Mouse (Mus musculus) testis, postnatal 14 days (tissue): ENCODE data around the gene Pcyt1b.

Source experiments
- DNase-seq: peaks from one replicate; pipeline ENCODE4 v3.0.0; 2021; ENCODE audit warnings: low spot score

The Pcyt1b gene

DNA sequence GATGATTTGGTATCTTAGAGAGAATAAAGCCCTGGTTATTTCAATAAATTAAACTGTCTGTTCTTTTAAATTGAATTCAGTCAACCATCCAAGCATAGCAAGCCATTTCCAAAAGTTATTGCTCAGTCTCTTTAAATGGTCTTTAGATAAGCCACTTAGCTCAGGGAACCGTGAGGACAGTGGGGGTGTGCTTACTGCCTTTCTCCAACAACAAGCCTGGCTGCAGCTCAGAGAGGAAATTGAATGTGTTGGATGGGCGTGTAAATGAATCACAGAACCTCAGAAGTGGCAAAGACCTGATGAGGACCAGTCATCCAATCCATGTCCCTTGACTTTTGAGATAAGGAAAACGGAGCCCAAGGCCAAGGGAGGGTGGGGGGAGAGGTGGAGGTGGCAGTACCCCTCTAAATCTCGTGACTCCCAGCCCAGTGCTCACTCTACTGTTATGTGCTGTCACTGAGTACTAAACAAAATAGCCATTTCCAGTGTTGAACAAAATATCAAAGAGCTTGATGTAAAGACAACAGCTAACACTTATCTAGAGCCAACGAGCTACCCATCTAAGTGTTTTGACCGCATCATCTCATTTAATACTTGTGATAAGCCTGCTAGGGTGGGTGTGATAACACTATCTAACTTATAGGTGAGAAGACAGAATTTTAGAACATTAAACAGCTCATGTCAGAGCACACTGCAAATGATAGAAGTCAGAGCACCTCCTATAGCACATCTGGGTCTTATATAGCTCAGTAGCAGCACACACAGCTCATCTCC, 78.5 kb downstream of the Pcyt1b start:
- no peak for DNase-seq

DNA sequence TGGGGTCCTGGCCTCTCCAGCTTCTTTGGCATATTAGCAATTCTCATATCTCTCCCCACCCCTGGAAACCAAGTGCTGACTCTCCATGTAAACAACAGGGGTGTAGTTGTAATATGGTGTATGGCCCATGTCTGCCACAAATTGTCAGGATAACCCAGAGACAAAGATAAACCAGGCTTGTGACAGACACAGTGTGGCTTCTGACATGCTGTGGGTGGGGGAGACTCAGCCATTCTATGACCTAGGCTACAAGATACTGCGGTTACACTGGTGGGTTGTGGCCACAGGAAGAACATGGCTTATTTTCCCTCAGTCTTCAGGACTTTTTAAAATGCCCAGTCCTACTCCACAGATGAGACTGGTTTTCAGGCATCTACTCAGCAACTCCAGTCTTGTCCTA, 94.5 kb downstream of the Pcyt1b start:
- no peak for DNase-seq

DNA sequence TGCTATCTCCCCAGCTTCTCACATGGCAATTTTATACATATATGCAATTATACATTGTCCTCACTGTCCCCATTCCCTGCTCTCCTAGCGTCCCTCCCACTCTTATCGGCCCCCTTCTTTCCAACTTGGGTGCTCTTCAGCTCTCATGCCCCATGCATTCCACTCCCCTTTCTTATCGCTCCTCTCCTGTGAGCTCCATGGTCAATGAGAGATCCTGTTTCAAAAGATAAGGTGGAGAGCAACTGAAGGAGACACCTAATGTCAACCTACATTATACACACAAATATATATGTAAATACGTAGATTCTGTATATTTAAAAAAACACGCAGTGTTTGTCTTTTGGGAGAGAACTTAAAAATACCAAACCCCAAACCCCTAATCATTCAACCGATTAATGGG, 95.9 kb downstream of the Pcyt1b start:
- DNase-seq = no peak

DNA sequence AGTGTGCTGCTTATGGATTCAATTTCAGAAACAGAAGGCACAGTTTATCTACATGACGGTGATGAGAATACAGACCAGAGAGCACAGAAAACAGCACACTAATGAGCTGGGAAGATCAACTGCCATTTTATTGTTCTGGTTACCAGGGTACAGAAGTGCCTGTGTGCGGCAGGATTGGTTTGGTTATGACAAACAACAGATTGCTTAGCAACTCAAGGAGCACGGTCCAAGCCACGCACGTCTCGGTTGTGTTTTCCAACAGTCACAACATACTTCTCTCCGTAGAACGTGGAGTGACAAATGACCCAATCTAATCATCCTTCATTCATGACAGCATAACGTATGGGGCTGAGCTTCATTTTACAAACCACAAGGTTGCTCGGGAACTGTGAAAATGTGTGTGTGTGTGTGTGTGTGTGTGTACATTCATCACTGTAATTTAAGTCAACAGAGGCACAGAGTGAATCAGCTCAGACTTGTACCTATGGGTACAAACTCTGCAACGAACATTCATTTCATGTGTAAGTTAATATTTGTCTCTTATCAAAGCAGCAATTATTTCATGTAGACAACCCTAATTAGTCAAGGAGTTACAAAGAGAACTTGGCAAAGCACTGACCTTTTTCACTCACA, 100.7 kb downstream of the Pcyt1b start:
- DNase-seq = no peak

DNA sequence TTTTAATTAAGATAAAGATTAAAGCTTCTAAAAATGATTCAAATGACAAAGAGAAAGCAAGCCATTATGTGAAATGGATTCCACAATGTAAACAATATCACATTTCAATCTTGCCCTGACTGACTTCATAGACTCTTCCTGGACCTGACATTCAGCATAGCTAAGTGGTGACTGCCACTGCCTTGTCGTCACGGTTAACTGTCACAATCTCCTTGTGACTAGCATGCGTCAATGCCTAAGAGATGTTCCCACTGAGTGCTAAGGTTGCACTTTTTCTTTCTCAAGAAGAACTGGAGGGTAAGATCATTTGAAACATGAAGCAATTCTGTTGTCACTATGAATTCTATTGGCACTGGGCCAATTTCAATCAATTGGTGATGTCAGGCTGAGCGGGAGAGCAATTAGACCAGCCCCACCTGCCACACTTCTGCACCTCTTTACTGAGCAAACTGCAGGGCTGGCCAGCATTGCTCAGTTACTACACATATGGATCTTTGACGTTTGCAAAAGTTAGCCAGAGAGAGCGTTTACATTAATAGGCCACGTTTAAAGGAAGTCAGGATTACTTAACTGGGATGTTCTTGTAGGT, 102.3 kb downstream of the Pcyt1b start:
- no peak for DNase-seq

DNA sequence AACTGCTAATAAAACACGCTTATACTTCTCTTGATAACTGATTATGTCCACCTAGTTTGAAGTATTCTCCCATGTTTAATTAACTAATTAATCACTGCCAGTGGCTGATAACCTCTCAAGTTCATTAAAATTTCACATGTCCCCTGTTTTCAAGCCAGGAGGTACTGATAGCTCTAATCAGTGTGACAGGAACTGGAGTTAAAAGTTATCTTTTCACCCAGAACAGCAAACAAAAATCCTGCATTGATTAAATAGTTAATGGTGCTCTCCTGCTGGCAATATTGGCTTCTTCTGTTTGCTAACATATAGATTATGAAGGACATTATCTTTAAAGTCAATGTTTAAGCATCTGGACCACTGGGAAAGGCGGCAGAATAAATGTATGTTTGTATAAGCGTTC, 106.1 kb downstream of the Pcyt1b start:
- no peak for DNase-seq

DNA sequence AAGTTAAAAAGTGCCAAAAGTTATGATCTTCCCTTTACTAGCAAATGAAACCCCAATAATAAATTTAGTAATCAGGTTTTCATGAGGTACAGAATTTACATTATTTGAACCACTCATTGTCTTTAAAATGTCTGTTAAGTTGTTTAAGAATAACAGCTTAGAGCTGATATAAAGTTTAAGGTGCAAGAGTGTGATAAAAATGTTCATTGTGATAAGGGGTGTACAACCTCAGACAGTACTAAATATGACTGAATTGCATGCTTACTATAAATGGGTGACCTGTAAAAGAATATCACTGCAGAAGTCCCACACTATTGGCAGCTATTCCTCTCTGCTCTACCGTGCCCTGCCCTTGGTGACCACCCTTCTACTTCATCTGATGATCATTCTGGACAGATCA, 134.9 kb downstream of the Pcyt1b start:
- DNase-seq = no peak

DNA sequence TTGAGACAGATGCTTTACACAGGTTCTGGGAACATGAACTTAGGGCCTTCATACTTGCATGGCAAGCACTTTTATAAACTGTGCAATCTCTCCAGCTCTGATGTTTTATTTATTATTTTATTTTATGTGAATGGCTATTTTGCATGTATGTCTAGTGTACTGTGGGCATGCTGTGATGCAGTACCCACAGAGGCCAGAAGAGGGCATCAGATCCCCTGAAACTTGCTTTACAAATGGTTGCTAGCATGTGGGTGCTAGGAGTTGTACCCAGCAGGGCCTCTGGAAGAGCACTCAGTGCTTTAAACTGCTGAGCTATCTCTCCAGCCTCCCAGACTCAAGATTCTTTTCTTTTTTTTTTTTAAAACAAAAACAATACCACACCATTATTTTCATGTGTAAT, 138.5 kb downstream of the Pcyt1b start:
- DNase-seq = no peak
